Mouse (Mus musculus): Measurements from ENCODE around the gene Atp10a.

GRCm38 (mm10) chr7:58842818-58843217 is 186.9 kb downstream of the Atp10a start:
- TF ChIP-seq EP300 (IDR thresholded peaks at IDR 0.05; ENCODE audit: low read depth): no peak
- no peak for TF ChIP-seq CTCF (IDR thresholded peaks at IDR 0.05; ENCODE audit: low read depth)

Data from liver, embryonic 14.5 days (tissue).